Mouse (Mus musculus): ENCODE measurements around the gene Zfp821.
A peak's percentile ranks its signal among the peaks of the same experiment; 100 is the strongest.

Gene Zfp821

DNA sequence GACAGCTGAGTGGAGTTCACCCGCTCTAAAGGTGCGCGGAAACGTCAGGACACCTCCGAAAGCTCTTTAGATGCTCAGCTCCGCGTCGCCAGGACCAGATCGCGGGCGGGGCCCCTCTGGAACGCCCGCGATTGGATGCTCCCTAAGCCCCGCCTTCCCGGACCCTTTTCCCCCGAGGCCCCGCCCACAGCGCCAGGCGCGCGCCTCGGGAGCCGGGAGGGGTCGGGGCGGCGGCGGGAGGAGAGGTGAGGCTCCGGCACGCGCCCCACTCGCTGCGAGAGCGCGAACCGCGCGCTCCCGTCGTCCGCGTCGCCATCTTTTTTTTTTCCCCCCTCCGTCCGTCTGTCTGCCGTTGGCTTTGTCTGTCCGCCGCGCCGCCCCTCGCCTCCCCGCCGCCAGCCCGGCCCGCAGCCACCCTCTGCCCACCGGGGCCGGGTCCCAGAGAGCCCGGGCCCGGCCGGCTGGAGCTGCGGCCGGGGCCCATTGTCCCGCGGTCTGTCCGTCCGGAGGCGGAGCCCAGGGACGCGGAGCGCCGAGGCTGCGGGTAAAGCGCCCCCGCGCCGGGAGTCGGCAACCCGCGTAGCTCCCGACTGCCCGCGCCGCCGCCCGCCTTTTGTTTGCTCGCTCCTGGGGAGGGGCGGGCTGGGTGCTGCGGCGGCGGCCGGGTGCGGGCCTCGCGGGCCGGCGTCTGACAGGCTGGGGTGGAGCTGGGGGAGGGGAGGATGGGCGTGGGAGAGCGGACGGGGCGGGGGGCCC lies at the start of gene Zfp821:
TSS of gene Zfp821 (plus strand) at position 227 of the 756 bp plus-strand sequence.
- DNase-seq (ENCODE audit: low spot score), result peak; percentile 94

DNA sequence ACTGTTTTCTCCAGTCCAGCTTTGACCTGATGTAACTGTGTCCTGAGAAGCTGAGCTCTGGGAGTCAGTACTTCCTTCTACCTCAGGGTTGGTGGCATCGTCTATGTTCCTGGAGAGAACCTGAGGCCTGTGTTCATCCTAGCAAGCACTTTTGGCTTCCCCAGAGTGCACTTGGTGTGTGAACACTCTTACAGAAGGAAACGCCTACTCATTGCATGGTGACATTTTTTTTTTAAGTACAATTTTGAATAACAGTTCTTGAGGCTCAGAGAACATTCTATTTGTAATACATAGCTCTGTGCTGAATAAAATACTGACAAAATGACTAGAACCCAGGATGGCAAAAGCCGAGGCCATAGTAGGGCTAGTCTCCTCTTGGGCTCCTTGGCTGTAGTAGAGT lies 48.5 kb upstream of the Zfp821 start:
- DNase-seq (ENCODE audit: low spot score), result no peak

- DNase-seq (ENCODE audit: low spot score), result no peak
Measured at GRCm38 (mm10) chr8:109662328-109662727, 43.0 kb upstream of the Zfp821 start.

- no peak for DNase-seq (ENCODE audit: low spot score)
Measured at GRCm38 (mm10) chr8:109666616-109667015, 38.7 kb upstream of the Zfp821 start.

GRCm38 (mm10) chr8:109672656-109673055 lies 32.7 kb upstream of the Zfp821 start:
- no peak for DNase-seq (ENCODE audit: low spot score)

GRCm38 (mm10) chr8:109673596-109673995 lies 31.8 kb upstream of the Zfp821 start:
- DNase-seq (ENCODE audit: low spot score), result no peak

GRCm38 (mm10) chr8:109675896-109676643 lies 29.3 kb upstream of the Zfp821 start:
- DNase-seq (ENCODE audit: low spot score), result no peak

- no peak for DNase-seq (ENCODE audit: low spot score)
Measured at GRCm38 (mm10) chr8:109681535-109681934, 23.8 kb upstream of the Zfp821 start.

GRCm38 (mm10) chr8:109682120-109682519 lies 23.2 kb upstream of the Zfp821 start:
- DNase-seq (ENCODE audit: low spot score), result no peak

DNA sequence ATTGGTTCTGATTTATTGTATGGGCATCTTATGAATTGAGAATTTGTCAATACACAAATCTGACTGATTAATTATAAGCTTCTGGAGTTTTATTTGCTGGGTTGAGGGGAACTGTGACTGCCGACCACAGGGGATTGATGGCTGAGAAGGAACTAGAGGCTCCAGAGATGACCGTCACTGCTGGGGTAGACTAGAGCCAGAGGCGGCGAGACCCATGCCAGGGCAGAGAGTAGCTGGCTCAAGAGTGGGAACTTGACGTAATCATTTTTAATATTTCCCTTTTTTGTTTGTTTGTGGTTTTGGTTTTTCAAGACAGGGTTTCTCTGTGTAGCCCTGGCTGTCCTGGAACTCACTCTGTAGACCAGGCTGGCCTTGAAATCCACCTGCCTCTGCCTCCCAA lies 18.1 kb upstream of the Zfp821 start:
- DNase-seq (ENCODE audit: low spot score), result no peak

GRCm38 (mm10) chr8:109691769-109692168 lies 13.6 kb upstream of the Zfp821 start:
- DNase-seq (ENCODE audit: low spot score), result no peak

GRCm38 (mm10) chr8:109692443-109693145 lies 12.8 kb upstream of the Zfp821 start:
- peak; percentile 83 for DNase-seq (ENCODE audit: low spot score)

DNA sequence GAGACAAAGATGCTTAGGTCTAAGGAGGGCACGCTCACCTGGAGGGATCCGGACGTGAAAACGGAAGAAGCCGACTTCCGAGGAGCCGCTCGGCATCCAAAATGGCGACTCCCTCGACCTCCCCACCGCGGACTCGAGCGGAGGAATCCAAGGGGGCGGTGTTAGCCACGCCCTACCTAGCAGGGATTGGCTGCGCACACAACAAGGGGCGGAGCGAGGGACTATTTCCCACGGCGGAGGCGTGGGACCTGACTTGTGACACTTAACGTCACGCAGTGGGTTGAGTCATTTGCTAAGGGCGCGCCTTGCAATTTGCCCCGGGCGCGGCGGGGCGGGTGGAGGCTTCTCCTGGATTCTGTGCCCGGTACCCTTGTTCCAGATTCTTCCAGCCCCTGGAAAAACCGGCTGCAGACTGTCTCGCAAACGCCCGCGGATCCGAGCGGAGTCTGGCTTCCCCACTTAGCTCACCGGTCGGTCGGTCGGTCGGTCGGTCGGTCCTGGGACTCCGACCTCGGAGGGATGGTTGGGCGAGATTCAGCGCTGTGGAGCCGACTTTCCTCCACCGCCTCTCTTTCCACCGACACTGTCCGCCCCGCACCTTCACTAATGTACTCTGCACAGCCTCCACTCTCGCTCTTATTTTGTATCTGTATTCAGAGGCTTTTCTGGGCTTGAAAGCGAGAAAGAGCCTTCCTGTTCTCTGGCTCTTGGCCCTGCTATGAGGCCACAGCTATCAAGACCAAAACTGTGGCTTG lies 12.0 kb upstream of the Zfp821 start, which contains the start of gene Ist1:
TSS of gene Ist1 (minus strand) at position 115 of the 755 bp plus-strand sequence.
- peak; percentile 98 for DNase-seq (ENCODE audit: low spot score)

DNA sequence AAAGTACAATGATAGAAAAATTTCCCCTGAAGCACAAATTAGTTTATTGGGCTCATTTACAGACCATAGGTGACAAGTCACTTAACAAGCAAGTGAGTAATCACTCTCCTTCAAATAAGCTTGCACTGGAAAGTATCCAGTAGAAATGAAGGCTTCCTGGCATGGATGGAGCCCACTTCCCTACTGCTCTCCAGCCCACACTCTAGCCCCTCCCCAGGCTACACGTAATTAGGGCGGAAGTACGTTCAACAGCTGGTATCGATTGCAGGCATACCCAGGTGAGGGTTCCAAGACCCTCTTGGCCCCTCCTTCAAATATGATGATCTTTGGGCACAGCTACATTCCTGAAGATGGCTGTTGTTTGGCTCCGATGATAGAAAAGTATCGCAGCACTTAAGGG lies 11.2 kb upstream of the Zfp821 start:
- DNase-seq (ENCODE audit: low spot score), result peak; percentile 18

DNA sequence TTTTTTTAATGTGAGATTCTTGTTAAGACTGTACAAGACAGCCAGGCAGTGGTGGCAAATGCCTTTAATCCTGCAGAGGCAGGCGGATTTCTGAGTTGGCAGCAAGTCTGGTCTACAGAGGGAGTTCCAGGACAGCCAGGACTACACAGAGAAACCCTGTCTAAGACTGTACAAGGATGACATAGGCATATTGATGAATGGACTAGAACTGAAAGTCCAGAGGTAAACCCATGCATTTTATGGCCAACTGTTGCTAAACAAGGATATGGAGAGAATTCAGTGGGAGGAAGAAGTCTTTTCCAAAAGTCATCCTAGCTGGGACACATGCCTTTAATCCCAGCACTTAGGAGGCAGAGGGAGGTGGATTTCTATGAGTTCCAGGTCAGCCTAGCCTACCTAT lies 7.6 kb upstream of the Zfp821 start:
- DNase-seq (ENCODE audit: low spot score), result no peak

DNA sequence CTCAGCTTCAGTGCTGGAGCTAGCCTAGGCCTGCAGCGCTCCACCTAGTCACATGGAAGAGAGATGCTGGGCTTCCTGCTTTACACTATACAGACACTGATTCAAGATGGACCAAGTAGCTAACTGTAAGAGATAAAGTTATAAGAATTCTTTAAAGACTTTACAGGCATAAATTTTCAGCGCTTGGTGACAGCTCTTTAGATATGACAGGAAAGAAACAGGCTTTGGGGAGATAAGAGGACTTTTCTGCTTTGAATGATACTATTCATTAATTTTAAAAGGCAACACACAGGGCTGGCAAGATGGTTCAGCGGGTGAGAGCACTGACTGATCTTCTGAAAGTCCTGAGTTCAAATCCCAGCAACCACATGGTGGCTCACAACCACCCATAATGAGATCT lies 6.9 kb upstream of the Zfp821 start:
- no peak for DNase-seq (ENCODE audit: low spot score)

- no peak for DNase-seq (ENCODE audit: low spot score)
Measured at GRCm38 (mm10) chr8:109704565-109705319, 604 bp upstream of the Zfp821 start.

DNA sequence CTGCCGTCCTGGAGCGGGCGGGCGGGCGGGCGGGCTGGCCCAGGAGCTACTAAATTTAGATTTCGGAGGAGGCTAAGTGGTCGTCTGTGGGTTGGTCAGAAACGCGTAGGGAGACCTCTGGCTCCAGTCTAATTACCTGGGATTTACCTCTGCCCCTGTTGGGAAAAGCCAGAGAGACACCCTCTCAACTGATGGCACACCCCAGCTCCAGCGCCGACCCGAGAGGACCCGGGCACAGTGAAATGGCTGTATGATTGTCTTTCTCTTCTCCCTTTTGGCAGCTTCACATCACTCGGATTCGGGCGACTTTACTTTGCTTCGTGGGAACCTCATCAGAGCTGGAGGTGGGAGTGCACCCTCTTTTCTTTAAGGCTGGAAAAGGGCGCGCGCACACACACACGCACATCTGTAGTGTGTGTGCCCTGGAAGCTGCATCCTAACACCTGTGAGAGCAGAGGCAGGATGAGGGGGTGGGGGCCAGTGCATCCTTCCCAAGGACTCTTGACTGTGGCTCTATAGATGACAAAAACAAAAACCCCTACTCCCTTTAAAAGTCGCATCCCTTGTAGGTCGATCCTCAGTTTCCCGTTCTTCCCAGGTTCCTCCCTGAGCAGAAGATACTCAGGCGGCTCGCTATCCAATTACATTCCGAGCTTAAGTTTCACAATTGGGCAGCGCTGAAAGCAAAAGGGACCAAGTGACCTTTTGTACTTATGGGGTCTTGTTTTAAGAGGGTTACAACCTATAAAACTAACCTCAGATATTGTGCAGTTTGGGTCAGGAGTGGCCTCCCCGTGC lies 929 bp downstream of the Zfp821 start:
- DNase-seq (ENCODE audit: low spot score), result peak; percentile 40

DNA sequence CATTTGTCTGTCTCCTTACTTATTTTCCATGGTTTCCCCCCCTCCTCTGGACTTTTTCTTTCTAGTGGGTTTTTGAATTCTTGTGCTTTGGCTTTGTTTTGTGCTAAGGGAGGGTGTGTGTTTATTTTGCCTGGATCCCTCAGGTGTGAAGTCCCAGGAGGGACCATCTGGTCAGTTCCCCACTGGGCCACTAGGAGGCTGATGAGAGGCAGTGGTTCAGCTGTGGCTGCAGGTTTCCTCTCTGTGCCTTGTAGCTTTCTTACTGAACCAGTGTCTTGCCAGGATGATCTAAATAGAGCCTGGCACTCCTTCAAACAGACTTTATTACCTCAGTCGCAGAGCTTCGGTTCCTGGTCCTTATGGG lies 1.5 kb downstream of the Zfp821 start:
- DNase-seq (ENCODE audit: low spot score), result peak; percentile 39

DNA sequence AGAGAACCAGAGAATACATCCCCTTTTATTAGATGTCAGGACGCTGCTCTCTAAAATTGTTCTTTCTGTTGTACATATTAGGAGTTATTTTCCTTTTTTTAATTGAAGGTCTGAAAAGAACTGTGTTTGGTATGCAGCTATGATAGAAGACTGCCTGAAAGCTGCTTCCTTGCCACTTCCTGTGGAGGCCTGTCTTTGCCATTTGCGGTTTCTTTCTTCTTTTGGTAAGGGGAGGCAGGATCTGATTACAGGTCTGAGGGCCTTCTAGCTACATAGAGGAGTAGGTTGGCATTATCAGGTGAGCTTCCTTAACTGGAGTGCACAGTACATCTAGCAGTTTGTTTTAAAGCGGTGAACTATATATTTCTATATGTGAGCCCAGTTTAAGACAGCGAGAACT lies 2.6 kb downstream of the Zfp821 start:
- no peak for DNase-seq (ENCODE audit: low spot score)

Data from testis, postnatal 14 days (tissue).